Mouse (Mus musculus) stomach, embryonic 16.5 days (tissue): ENCODE measurements around the gene Mettl23. TPM values are rescaled to one million over a fixed set of nuclear protein-coding genes. Genes with fewer than 3 reads are reported as not detected.
A peak's percentile ranks its signal among the peaks of the same experiment; 100 is the strongest.

Experiments
- ATAC-seq: fragments of 200-750 bp; cut with Nextera tagmentation; 2 replicates; pipeline ENCODE4 v1.8.0; 2017; ENCODE audit warnings: moderate number of reproducible peaks, moderate TSS enrichment; ENCODE audit not compliant: insufficient read depth, low FRiP score
- H3K27ac ChIP-seq: fragments of 300-500 bp; sonication (generic); 2 replicates; pipeline ENCODE4 v1.5.1; 2014; ENCODE audit warnings: low read length
- H3K27me3 ChIP-seq: fragments of 300-500 bp; sonication (generic); 2 replicates; pipeline ENCODE4 v1.6.1; 2014; ENCODE audit warnings: low read length, control low read depth, mixed read lengths; ENCODE audit not compliant: control insufficient read depth, insufficient read depth
- H3K36me3 ChIP-seq: fragments of 300-500 bp; sonication (generic); 2 replicates; pipeline ENCODE4 v1.6.1; 2014; ENCODE audit warnings: low read length; ENCODE audit not compliant: control insufficient read depth, insufficient read depth
- H3K4me1 ChIP-seq: fragments of 300-500 bp; sonication (generic); 2 replicates; pipeline ENCODE4 v1.6.1; 2014; ENCODE audit warnings: low read length, control low read depth, mixed read lengths; ENCODE audit not compliant: control insufficient read depth, insufficient read depth
- H3K4me2 ChIP-seq: fragments of 300-500 bp; sonication (generic); 2 replicates; pipeline ENCODE4 v1.6.1; 2014; ENCODE audit warnings: low read depth, low read length, mixed read lengths
- H3K4me3 ChIP-seq: fragments of 300-500 bp; sonication (generic); replicated peaks from 2 replicates; pipeline ENCODE4 v1.5.1; 2014; ENCODE audit warnings: mild to moderate bottlenecking, low read length
- H3K9ac ChIP-seq: fragments of 300-500 bp; sonication (generic); 2 replicates; pipeline ENCODE4 v1.6.1; 2014; ENCODE audit warnings: low read length
- H3K9me3 ChIP-seq: fragments of 300-500 bp; sonication (generic); replicated peaks from 2 replicates; pipeline ENCODE4 v1.6.1; 2016; ENCODE audit warnings: low read length, control low read depth; ENCODE audit not compliant: control insufficient read depth
- WGBS: fragments of 180-500 bp; shearing (Covaris S2); extraction: QIAGEN DNeasy Blood & Tissue Kit; methylation state at CpG from one replicate; pipeline ENCODE4 v1.1.7; 2014; 5-methylcytosine and 5-hydroxymethylcytosine counted together
- polyA plus RNA-seq: library from polyadenylated mRNA; unstranded; fragments of >200 nt; fragmentation: Nextera tagmentation; extraction: Ambion mirVana; gene quantifications from 2 replicates; pipeline ENCODE4 v1.2.1, GENCODE M21; 2015

Gene Mettl23
- polyA plus RNA-seq, 1 experiment from 2014 or later = 58.9 TPM

GRCm38 (mm10) chr11:116808811-116809395 lies 34.2 kb upstream of the Mettl23 start:
- no peaks in the 10 kb centered on the region for H3K27me3 ChIP-seq
- no peak overlapping the region for H3K27ac ChIP-seq
- ATAC-seq = no peak
- no peaks in the 10 kb centered on the region for H3K36me3 ChIP-seq
- no peak overlapping the region for H3K4me3 ChIP-seq
- no peak overlapping the region for H3K4me2 ChIP-seq
- H3K4me1 ChIP-seq = peaks cover 33% of the 10 kb centered on the region
- H3K9me3 ChIP-seq = no peaks in the 10 kb centered on the region
- WGBS = 82% methylated on average over 11 of the region's 11 CpGs
- H3K9ac ChIP-seq = no peak overlapping the region; the same call in 1 of the 2 replicates

GRCm38 (mm10) chr11:116809520-116809919 lies 33.6 kb upstream of the Mettl23 start:
- Histone ChIP-seq H3K9ac (no peak overlapping the region), H3K9me3 (no peaks in the 10 kb centered on the region), H3K4me3 (no peak overlapping the region), H3K4me1 (peaks cover 39% of the 10 kb centered on the region), H3K36me3 (no peaks in the 10 kb centered on the region), H3K4me2 (no peak overlapping the region), H3K27ac (no peak overlapping the region), H3K27me3 (no peaks in the 10 kb centered on the region)
- no peak for ATAC-seq
- 82% methylated on average over 8 of the region's 8 CpGs for WGBS

- no peak for ATAC-seq
- no peak overlapping the region for H3K27ac ChIP-seq
- 77% methylated on average over 11 of the region's 11 CpGs for WGBS
- no peak overlapping the region for H3K9ac ChIP-seq
- no peak overlapping the region for H3K4me3 ChIP-seq
- peaks cover 48% of the 10 kb centered on the region for H3K4me1 ChIP-seq
- no peak overlapping the region for H3K4me2 ChIP-seq
- no peaks in the 10 kb centered on the region for H3K27me3 ChIP-seq
- H3K9me3 ChIP-seq = no peaks in the 10 kb centered on the region
- no peaks in the 10 kb centered on the region for H3K36me3 ChIP-seq
These were observed 32.5 kb upstream of the Mettl23 start for GRCm38 (mm10) chr11:116810528-116810927.

GRCm38 (mm10) chr11:116810983-116811901 lies 31.8 kb upstream of the Mettl23 start:
- peak; percentile 83 for ATAC-seq
- peak overlapping the region; percentile 79 for H3K27ac ChIP-seq
- H3K4me2 ChIP-seq = peak overlapping the region; percentile 69
- H3K27me3 ChIP-seq = no peaks in the 10 kb centered on the region
- peaks cover 48% of the 10 kb centered on the region for H3K4me1 ChIP-seq
- no peaks in the 10 kb centered on the region for H3K36me3 ChIP-seq
- no peaks in the 10 kb centered on the region for H3K9me3 ChIP-seq
- whole genome bisulfite sequencing = 14% methylated on average over 31 of the region's 32 CpGs
- H3K9ac ChIP-seq = peak overlapping the region; percentile 61
- H3K4me3 ChIP-seq = peak overlapping the region; percentile 37

GRCm38 (mm10) chr11:116812793-116813529 lies 30.1 kb upstream of the Mettl23 start:
- Histone ChIP-seq H3K27ac (peak overlapping the region; percentile 94), H3K4me3 (no peak overlapping the region), H3K4me2 (no peak overlapping the region), H3K27me3 (no peaks in the 10 kb centered on the region), H3K4me1 (peaks cover 43% of the 10 kb centered on the region), H3K9me3 (no peaks in the 10 kb centered on the region), H3K36me3 (no peaks in the 10 kb centered on the region), H3K9ac (peak overlapping the region; percentile 35)
- 54% methylated on average over 21 of the region's 21 CpGs for WGBS
- ATAC-seq = no peak

GRCm38 (mm10) chr11:116813610-116814009 lies 29.5 kb upstream of the Mettl23 start:
- peak overlapping the region; percentile 94 for H3K27ac ChIP-seq
- H3K4me3 ChIP-seq = no peak overlapping the region
- H3K9ac ChIP-seq = peak overlapping the region; percentile 43
- H3K27me3 ChIP-seq = no peaks in the 10 kb centered on the region
- 82% methylated on average over 13 of the region's 13 CpGs for WGBS
- no peak overlapping the region for H3K4me2 ChIP-seq
- ATAC-seq = no peak
- H3K4me1 ChIP-seq = peaks cover 44% of the 10 kb centered on the region
- no peaks in the 10 kb centered on the region for H3K9me3 ChIP-seq
- no peaks in the 10 kb centered on the region for H3K36me3 ChIP-seq

- no peak overlapping the region for H3K4me3 ChIP-seq
- peak; percentile 55 for ATAC-seq
- no peaks in the 10 kb centered on the region for H3K36me3 ChIP-seq
- H3K9ac ChIP-seq = peak overlapping the region; percentile 43
- no peaks in the 10 kb centered on the region for H3K9me3 ChIP-seq
- H3K27me3 ChIP-seq = no peaks in the 10 kb centered on the region
- WGBS = 23% methylated on average over 20 of the region's 20 CpGs
- H3K27ac ChIP-seq = peak overlapping the region; percentile 94
- H3K4me2 ChIP-seq = peak overlapping the region; percentile 27
- peaks cover 50% of the 10 kb centered on the region for H3K4me1 ChIP-seq
These were observed 28.8 kb upstream of the Mettl23 start for GRCm38 (mm10) chr11:116814076-116814883.

- Histone ChIP-seq H3K36me3 (no peaks in the 10 kb centered on the region), H3K4me2 (peak overlapping the region; percentile 27), H3K27ac (peak overlapping the region; percentile 94), H3K9me3 (no peaks in the 10 kb centered on the region), H3K4me1 (peaks cover 54% of the 10 kb centered on the region), H3K27me3 (no peaks in the 10 kb centered on the region), H3K9ac (peak overlapping the region; percentile 43; the same call in 1 of the 2 replicates), H3K4me3 (no peak overlapping the region)
- 30% methylated on average over 7 of the region's 7 CpGs for WGBS
- no peak for ATAC-seq
These were observed 28.1 kb upstream of the Mettl23 start for GRCm38 (mm10) chr11:116814884-116815415.
